Mouse (Mus musculus): ENCODE results near the gene Ifna11. TPM values are rescaled to one million over a fixed set of nuclear protein-coding genes. Genes with fewer than 3 reads are reported as not detected.
"Not testable (repeated sequence)": the region's sequence is repeated elsewhere in the genome, so short reads cannot be mapped to it uniquely, and the experiment has no call there.

Ifna11 gene
- polyA plus RNA-seq, 1 experiment: not detected

DNA sequence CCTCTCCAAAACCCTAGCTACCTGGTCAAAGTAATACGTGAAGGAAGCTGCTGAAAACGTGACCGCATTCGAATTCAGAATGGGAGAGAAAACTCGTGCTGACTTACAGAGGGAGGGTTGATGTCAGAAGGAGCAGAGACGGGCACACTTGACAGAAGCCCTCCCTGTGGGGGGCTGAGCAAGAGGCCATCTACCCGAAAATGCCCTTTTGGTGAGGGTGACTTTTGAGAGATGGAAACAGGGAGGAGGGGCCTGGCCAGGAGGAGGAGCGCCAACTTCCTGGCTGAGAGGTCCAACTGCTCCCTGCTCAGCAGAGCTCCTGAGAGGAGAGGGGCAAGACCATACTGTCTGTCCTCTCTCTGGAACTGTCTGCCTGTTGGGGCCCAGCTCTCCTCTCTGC is 14.5 kb upstream of the Ifna11 start, which contains the start of gene Gm13288:
TSS of gene Gm13288 (plus strand) at position 301 of the 400 bp plus-strand sequence.
- WGBS: no CpG with 5 or more reads among the region's 8 CpGs
- not testable (repeated sequence) for H3K4me1 ChIP-seq (ENCODE audit: control insufficient read depth, insufficient read depth, low read length); H3K27ac ChIP-seq (ENCODE audit: insufficient read depth, low read depth, low read length)
- H3K4me3 ChIP-seq (ENCODE audit: insufficient read depth, low read depth, low read length): peak within 1 kb of the TSS; percentile 39

DNA sequence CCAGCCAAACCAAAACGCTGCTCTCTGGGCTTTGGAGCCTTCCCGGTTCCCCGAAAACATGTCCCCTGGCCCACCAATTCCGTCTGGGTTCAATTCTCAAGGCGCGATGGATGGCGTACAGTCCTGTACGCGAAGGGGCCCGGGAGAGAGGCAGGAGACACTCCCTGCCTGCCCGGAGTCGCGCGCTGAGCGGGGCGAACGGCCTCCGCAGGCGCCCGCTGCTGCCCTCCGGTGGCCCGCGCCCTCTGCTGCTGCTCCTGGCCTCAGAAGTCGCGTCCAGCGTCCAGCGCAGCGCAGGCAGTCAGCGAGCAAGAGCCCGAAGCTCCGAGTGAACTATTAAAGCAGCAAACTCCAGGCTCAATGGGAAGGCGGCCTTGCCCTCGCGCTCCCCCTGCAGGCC is 14.0 kb upstream of the Ifna11 start:
- not testable (repeated sequence) for H3K27ac ChIP-seq (ENCODE audit: insufficient read depth, low read depth, low read length); H3K4me1 ChIP-seq (ENCODE audit: control insufficient read depth, insufficient read depth, low read length)
- 0% methylated on average over 16 of the region's 34 CpGs for WGBS
- peak overlapping the region; percentile 39 for H3K4me3 ChIP-seq (ENCODE audit: insufficient read depth, low read depth, low read length)

DNA sequence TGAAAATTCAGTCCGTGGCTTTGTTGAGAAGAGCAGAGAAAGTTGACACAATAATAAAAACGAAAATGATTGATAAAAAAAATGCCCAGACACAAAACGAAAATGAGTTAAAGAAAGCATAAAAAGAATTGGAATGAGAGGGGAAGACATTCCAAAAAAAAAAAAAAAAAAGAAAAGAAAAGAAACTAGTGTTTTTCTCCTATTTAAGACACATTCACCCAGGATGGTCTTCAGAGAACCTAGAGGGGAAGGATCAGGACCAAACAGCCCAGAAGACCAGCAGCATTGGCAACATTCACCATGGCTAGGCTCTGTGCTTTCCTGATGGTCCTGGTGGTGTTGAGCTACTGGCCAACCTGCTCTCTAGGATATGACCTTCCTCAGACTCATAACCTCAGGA is 3.8 kb upstream of the Ifna11 start, which contains the start of gene Ifna7:
TSS of gene Ifna7 (plus strand) at position 301 of the 400 bp plus-strand sequence.
- H3K27ac ChIP-seq (ENCODE audit: insufficient read depth, low read depth, low read length): no peak within 1 kb of the TSS
- H3K4me3 ChIP-seq (ENCODE audit: insufficient read depth, low read depth, low read length): no peak within 1 kb of the TSS
- 72% methylated on average over 3 of the region's 3 CpGs for WGBS
- TF ChIP-seq POLR2A (IDR thresholded peaks at IDR 0.05; ENCODE audit: insufficient read depth, low read depth, low read length): no peak
- no peak for TF ChIP-seq CTCF (IDR thresholded peaks at IDR 0.05; ENCODE audit: insufficient read depth, low read depth, low read length)
- H3K4me1 ChIP-seq (ENCODE audit: control insufficient read depth, insufficient read depth, low read length): no peaks in the 10 kb centered on the region

DNA sequence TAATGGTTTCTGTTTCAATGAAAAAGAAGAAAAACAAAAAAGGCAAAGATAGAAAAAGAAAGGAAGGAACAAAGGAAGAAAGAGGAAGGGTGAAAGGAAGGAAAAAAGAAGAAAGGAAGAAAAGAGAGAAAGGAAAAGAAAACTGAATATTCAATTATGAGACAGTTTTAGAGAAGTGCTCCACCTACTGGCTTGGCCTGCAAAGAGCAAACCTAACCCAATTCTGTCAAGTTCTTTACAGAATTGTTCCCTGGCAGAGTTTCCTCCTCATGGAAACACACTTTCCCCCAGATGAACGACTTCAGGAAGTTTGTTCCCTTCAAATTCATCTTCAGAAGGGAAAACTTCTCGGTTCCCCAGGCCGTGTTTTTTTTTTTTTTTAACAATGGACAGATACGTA is 3.2 kb downstream of the Ifna11 start:
- TF ChIP-seq POLR2A (IDR thresholded peaks at IDR 0.05; ENCODE audit: insufficient read depth, low read depth, low read length) (no peak), CTCF (IDR thresholded peaks at IDR 0.05; ENCODE audit: insufficient read depth, low read depth, low read length) (no peak)
- H3K27ac ChIP-seq (ENCODE audit: insufficient read depth, low read depth, low read length): no peak overlapping the region
- no peaks in the 10 kb centered on the region for H3K4me1 ChIP-seq (ENCODE audit: control insufficient read depth, insufficient read depth, low read length)
- WGBS: 26% methylated on average over 4 of the region's 4 CpGs
- H3K4me3 ChIP-seq (ENCODE audit: insufficient read depth, low read depth, low read length): no peak overlapping the region

DNA sequence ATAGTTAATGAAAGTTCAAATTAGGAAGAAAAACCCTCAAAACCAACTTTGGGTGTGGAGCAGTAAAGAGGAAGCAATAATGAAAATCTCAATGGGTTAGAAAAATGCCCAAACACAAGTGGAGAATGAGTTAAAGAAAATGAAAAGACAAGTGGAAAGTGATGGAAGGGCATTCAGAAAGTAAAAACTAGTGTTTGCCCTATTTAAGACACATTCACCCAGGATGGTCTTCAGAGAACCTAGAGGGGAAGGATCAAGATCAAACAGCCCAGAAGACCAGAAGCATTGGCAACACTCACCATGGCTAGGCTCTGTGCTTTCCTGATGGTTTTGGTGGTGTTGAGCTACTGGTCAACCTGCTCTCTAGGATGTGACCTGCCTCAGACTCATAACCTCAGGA is 7.4 kb downstream of the Ifna11 start, which contains the start of gene Ifna6:
TSS of gene Ifna6 (plus strand) at position 301 of the 400 bp plus-strand sequence.
- H3K4me1 ChIP-seq (ENCODE audit: control insufficient read depth, insufficient read depth, low read length); H3K27ac ChIP-seq (ENCODE audit: insufficient read depth, low read depth, low read length): not testable (repeated sequence)

DNA sequence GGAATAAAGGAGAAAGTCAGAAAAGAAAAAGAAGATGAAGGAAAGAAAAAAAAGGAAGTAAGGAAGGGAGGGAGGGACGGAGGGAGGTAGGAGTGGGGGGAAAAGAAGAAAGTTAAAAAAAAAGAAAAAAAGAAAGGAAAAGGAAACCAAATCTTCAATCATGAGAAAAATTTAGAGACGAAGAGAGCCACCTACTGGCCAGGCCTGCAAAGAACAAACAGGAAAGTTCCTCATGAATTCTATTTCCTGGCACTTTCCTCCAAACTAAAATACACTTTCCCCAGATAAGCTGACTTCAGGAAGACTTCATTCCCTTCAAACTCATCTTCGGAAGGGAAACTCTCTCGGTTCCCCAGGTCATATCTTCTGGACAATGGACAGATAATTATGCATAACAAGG is 10.8 kb downstream of the Ifna11 start:
- no peak overlapping the region for H3K4me3 ChIP-seq (ENCODE audit: insufficient read depth, low read depth, low read length)
- no peak for TF ChIP-seq POLR2A (IDR thresholded peaks at IDR 0.05; ENCODE audit: insufficient read depth, low read depth, low read length)
- no peak for TF ChIP-seq CTCF (IDR thresholded peaks at IDR 0.05; ENCODE audit: insufficient read depth, low read depth, low read length)
- H3K4me1 ChIP-seq (ENCODE audit: control insufficient read depth, insufficient read depth, low read length): no peaks in the 10 kb centered on the region
- H3K27ac ChIP-seq (ENCODE audit: insufficient read depth, low read depth, low read length): no peak overlapping the region
- 22% methylated on average over 4 of the region's 4 CpGs for whole genome bisulfite sequencing

More for the DNA sequence above, 7.4 kb downstream of the Ifna11 start, which contains the start of gene Ifna6:
- H3K4me3 ChIP-seq (ENCODE audit: insufficient read depth, low read depth, low read length): not testable (repeated sequence)

DNA sequence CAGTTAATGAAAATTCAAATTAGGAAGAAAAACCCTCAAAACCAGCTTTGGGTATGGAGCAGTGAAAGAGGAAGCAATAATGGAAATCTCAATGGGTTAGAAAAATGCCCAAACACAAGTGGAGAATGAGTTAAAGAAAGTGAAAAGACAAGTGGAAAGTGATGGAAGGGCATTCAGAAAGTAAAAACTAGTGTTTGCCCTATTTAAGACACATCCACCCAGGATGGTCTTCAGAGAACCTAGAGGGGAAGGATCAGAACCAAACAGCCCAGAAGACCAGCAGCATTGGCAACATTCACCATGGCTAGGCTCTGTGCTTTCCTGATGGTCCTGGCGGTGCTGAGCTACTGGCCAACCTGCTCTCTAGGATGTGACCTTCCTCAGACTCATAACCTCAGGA is 15.5 kb downstream of the Ifna11 start, which contains the start of gene Ifna5:
TSS of gene Ifna5 (plus strand) at position 301 of the 400 bp plus-strand sequence.
- not testable (repeated sequence) for H3K4me3 ChIP-seq (ENCODE audit: insufficient read depth, low read depth, low read length); H3K27ac ChIP-seq (ENCODE audit: insufficient read depth, low read depth, low read length); H3K4me1 ChIP-seq (ENCODE audit: control insufficient read depth, insufficient read depth, low read length)
- WGBS: 75% methylated on average over 1 of the region's 1 CpGs

DNA sequence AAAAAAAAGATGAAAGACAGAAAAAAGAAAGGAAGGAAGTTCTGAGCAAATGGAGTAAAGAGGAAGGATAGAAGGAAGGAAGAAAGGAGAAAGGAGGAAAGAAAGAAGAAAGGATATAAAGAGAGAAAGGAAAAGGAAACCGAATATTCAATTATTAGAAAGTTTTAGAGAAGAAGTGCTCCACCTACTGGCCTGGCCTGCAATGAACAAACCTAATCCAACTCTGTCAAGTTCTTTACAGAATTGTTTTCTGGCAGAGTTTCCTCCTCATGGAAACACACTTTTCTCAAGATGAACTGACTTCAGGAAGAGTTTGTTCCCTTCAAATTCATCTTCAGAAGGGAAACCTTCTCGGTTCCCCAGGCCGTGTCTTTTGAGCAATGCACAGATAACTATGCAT is 19.1 kb downstream of the Ifna11 start:
- no peak overlapping the region for H3K4me3 ChIP-seq (ENCODE audit: insufficient read depth, low read depth, low read length)
- no peak overlapping the region for H3K27ac ChIP-seq (ENCODE audit: insufficient read depth, low read depth, low read length)
- 43% methylated on average over 3 of the region's 3 CpGs for WGBS
- TF ChIP-seq POLR2A (IDR thresholded peaks at IDR 0.05; ENCODE audit: insufficient read depth, low read depth, low read length): no peak
- TF ChIP-seq CTCF (IDR thresholded peaks at IDR 0.05; ENCODE audit: insufficient read depth, low read depth, low read length): no peak
- H3K4me1 ChIP-seq (ENCODE audit: control insufficient read depth, insufficient read depth, low read length): no peaks in the 10 kb centered on the region

DNA sequence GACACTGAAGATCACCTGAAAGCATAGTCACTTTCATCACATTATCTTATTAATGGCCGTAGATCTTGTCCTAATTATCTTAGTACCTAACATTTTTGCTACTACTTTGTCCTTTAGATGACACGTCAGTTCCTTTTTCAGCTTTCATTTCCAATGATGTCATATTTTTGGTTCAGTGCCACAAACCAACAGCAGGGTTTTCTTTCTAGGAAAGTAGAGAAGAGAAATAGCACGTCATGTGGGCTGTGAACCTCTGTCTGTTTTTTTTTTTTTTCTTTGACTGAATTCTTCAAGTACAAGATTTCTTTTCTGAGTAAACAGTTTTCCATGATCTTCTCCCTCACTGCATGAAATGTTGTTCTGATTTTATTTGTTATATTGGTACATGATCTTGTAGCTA is 20.3 kb downstream of the Ifna11 start:
- 71% methylated on average over 3 of the region's 3 CpGs for WGBS
- H3K27ac ChIP-seq (ENCODE audit: insufficient read depth, low read depth, low read length): no peak overlapping the region

DNA sequence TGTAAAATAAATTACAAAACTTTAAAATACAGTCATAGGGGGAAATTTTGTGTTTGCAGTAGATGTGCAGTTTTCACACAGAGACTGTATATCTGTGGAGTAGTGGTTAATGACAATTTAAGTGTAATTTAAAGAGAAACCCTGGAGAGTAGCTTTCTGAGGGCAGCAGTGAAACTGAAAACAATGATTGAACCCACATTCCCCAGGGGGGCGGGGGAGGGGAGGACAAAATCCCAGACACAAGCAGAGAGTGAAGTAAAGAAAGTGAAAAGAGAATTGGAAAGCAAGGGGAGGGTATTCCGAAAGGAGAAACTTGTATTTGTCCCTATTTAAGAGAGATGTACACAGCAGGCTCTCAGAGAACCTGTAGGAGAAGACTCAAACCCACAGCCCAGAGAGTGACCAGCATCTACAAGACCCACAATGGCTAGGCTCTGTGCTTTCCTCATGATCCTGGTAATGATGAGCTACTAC is 21.7 kb downstream of the Ifna11 start, which contains the start of gene Ifna4:
TSS of gene Ifna4 (plus strand) at position 424 of the 474 bp plus-strand sequence.
- H3K4me1 ChIP-seq (ENCODE audit: control insufficient read depth, insufficient read depth, low read length): no peaks in the 10 kb centered on the region
- TF ChIP-seq CTCF (IDR thresholded peaks at IDR 0.05; ENCODE audit: insufficient read depth, low read depth, low read length) (no peak), POLR2A (IDR thresholded peaks at IDR 0.05; ENCODE audit: insufficient read depth, low read depth, low read length) (no peak)

More for the DNA sequence above, 20.3 kb downstream of the Ifna11 start:
- no peaks in the 10 kb centered on the region for H3K4me1 ChIP-seq (ENCODE audit: control insufficient read depth, insufficient read depth, low read length)
- TF ChIP-seq CTCF (IDR thresholded peaks at IDR 0.05; ENCODE audit: insufficient read depth, low read depth, low read length): no peak
- TF ChIP-seq POLR2A (IDR thresholded peaks at IDR 0.05; ENCODE audit: insufficient read depth, low read depth, low read length): no peak
- H3K4me3 ChIP-seq (ENCODE audit: insufficient read depth, low read depth, low read length): no peak overlapping the region

More for the DNA sequence above, 21.7 kb downstream of the Ifna11 start, which contains the start of gene Ifna4:
- Histone ChIP-seq H3K27ac (ENCODE audit: insufficient read depth, low read depth, low read length) (no peak within 1 kb of the TSS), H3K4me3 (ENCODE audit: insufficient read depth, low read depth, low read length) (no peak within 1 kb of the TSS)
- WGBS: 51% methylated on average over 2 of the region's 2 CpGs

Measured in olfactory bulb, adult 2 months (tissue).